Mouse (Mus musculus): ENCODE data around the gene Mcrip2.

DNA sequence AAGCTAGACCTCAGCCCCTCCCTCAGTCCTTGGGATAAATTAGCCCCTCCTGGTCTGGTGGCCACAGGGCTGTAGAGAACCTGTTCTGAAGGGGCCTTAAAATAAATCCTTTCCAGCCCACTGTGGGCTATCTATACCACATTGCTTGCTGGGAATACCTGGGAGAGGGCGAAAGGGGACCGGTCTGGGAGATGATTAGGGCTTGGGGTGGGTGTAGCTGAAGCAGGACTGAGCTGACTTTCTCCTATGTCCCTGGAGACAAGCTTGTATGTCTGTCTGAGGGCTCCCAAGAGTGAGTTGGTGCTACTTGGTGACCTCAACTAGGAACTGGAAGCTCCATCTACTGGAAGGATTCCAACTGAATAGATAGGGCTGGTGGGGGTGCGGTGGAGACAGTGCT lies 8.5 kb upstream of the Mcrip2 start:
- TF ChIP-seq CTCF (IDR thresholded peaks at IDR 0.05; ENCODE audit: control insufficient read depth, insufficient read depth, low read length) = no peak
- no peak for TF ChIP-seq POLR2A (IDR thresholded peaks at IDR 0.05; ENCODE audit: borderline replicate concordance, control insufficient read depth, low read depth, low read length)
